In genomic region chr10:77418138-77418537, GRCm38 (mm10) we compare ENCODE assay signal across 8 mouse cellular contexts. TPM values are rescaled to one million over a fixed set of nuclear protein-coding genes. Genes with fewer than 3 reads are reported as not detected.
DNase-seq lines count a peak whose midpoint lies in the region; ATAC-seq and TF ChIP-seq lines count a peak whose summit lies in the region.

Adarb1 (minus strand) TSS chr10:77418270.

- intact Hi-C loops in heart, postnatal 14 days (cut with DNase I) = loop anchor here (2.0 to 5.0 kb wide), 5 partner anchors 15 to 87 kb away; no protein-coding TSS in a partner anchor

- peaks cover 8% of the 10 kb centered on the region; the same call in 1 of the 2 replicates for H3K27me3 ChIP-seq in forebrain, embryonic 15.5 days
- H3K27me3 ChIP-seq in liver, embryonic 16.5 days (ENCODE audit: control insufficient read depth, insufficient read depth, low read depth, low read length) = peaks cover 26% of the 10 kb centered on the region
- H3K27me3 ChIP-seq in neural tube, embryonic 12.5 days (replicated peaks) = peaks cover 14% of the 10 kb centered on the region
- no peaks in the 10 kb centered on the region for H3K27me3 ChIP-seq in stomach, postnatal 0 days (ENCODE audit: control insufficient read depth, insufficient read depth, low read length)

- TF ChIP-seq CTCF in stomach, postnatal 0 days (IDR thresholded peaks at IDR 0.05; ENCODE audit: low read depth) = no peak

- no peak for TF ChIP-seq EP300 in stomach, postnatal 0 days (optimal IDR thresholded peaks at IDR 0.05)

- H3K4me1 ChIP-seq in ES-E14 (ENCODE audit: control insufficient read depth in 2 of 2, insufficient read depth in 2 of 2, low read length in 2 of 2, poor library complexity in 1 of 2) = no peaks in the 10 kb centered on the region
- H3K4me1 ChIP-seq in forebrain, embryonic 15.5 days = peaks cover 20% of the 10 kb centered on the region
- peaks cover 8% of the 10 kb centered on the region for H3K4me1 ChIP-seq in liver, embryonic 16.5 days (ENCODE audit: control insufficient read depth, low read depth, low read length)
- peaks cover 17% of the 10 kb centered on the region for H3K4me1 ChIP-seq in neural tube, embryonic 12.5 days
- H3K4me1 ChIP-seq in stomach, postnatal 0 days (replicated peaks; ENCODE audit: control insufficient read depth, insufficient read depth) = peaks cover 7% of the 10 kb centered on the region; the same call in 1 of the 2 replicates

- no peaks in the 10 kb centered on the region for H3K9me3 ChIP-seq in ES-E14 (ENCODE audit: control insufficient read depth, insufficient read depth, low read depth, low read length)
- no peaks in the 10 kb centered on the region; the same call in 1 of the 2 replicates for H3K9me3 ChIP-seq in forebrain, embryonic 15.5 days
- H3K9me3 ChIP-seq in liver, embryonic 16.5 days (replicated peaks; ENCODE audit: control insufficient read depth, low read length) = no peaks in the 10 kb centered on the region
- H3K9me3 ChIP-seq in neural tube, embryonic 12.5 days = no peaks in the 10 kb centered on the region
- no peaks in the 10 kb centered on the region for H3K9me3 ChIP-seq in stomach, postnatal 0 days (ENCODE audit: control insufficient read depth, low read length)

- peaks cover 2% of the 10 kb centered on the region; the same call in 1 of the 2 replicates for H3K36me3 ChIP-seq in ES-E14 (ENCODE audit: control insufficient read depth, insufficient read depth, low read length, poor library complexity, severe bottlenecking)
- H3K36me3 ChIP-seq in forebrain, embryonic 15.5 days = no peaks in the 10 kb centered on the region
- no peaks in the 10 kb centered on the region for H3K36me3 ChIP-seq in liver, embryonic 16.5 days (ENCODE audit: control insufficient read depth, insufficient read depth)
- H3K36me3 ChIP-seq in neural tube, embryonic 12.5 days = no peaks in the 10 kb centered on the region
- no peaks in the 10 kb centered on the region for H3K36me3 ChIP-seq in stomach, postnatal 0 days (ENCODE audit: control insufficient read depth, insufficient read depth, low read length)

- DNase-seq in ES-E14 (ENCODE audit: low read depth, low spot score) = peak; percentile 82
- DNase-seq in cerebellum, adult 11-12 months = peak; percentile 93
- DNase-seq in heart, postnatal 14 days = peak; percentile 95 to 97
- DNase-seq in large intestine, adult 2 months (ENCODE audit: low read depth, low spot score) = peak; percentile 46
- peak; percentile 90 for DNase-seq in stomach, postnatal 0 days (ENCODE audit: low spot score)

- in situ Hi-C loops in ES-E14 (cut with MboI; ENCODE audit: low sequenced_read_pairs in 2 of 2, unreplicated experiment in 2 of 2) = no loop called here

- peak within 1 kb of the TSS; percentile 87 for H3K9ac ChIP-seq in ES-E14 (ENCODE audit: insufficient read depth, low read depth, low read length, poor library complexity, severe bottlenecking)
- peak within 1 kb of the TSS; percentile 66 for H3K9ac ChIP-seq in forebrain, embryonic 15.5 days (replicated peaks)
- H3K9ac ChIP-seq in liver, embryonic 16.5 days (ENCODE audit: low read depth, low read length) = peak within 1 kb of the TSS; percentile 63
- H3K9ac ChIP-seq in neural tube, embryonic 12.5 days = peak within 1 kb of the TSS; percentile 78
- H3K9ac ChIP-seq in stomach, postnatal 0 days (ENCODE audit: low read length) = peak within 1 kb of the TSS; percentile 66

- H3K4me2 ChIP-seq in forebrain, embryonic 15.5 days (replicated peaks) = peak within 1 kb of the TSS; percentile 80
- peak within 1 kb of the TSS; percentile 81 for H3K4me2 ChIP-seq in liver, embryonic 16.5 days (ENCODE audit: low read depth, low read length)
- peak within 1 kb of the TSS; percentile 96 for H3K4me2 ChIP-seq in neural tube, embryonic 12.5 days (replicated peaks)
- H3K4me2 ChIP-seq in stomach, postnatal 0 days (replicated peaks; ENCODE audit: low read depth) = peak within 1 kb of the TSS; percentile 76

- WGBS in forebrain, embryonic 15.5 days = under 1% methylated on average over 57 of the region's 57 CpGs
- under 1% methylated on average over 57 of the region's 57 CpGs for WGBS in large intestine, adult 2 months
- WGBS in liver, embryonic 16.5 days (ENCODE audit: insufficient replicate concordance) = under 1% methylated on average over 55 of the region's 57 CpGs
- WGBS in neural tube, embryonic 12.5 days = under 1% methylated on average over 57 of the region's 57 CpGs
- WGBS in stomach, postnatal 0 days = under 1% methylated on average over 49 of the region's 57 CpGs

- H3K27ac ChIP-seq in ES-E14 (ENCODE audit: insufficient read depth, low read depth, low read length, poor library complexity, severe bottlenecking) = no peak within 1 kb of the TSS
- peak within 1 kb of the TSS; percentile 62 for H3K27ac ChIP-seq in forebrain, embryonic 15.5 days (replicated peaks)
- no peak within 1 kb of the TSS; the same call in 1 of the 2 replicates for H3K27ac ChIP-seq in liver, embryonic 16.5 days (ENCODE audit: low read length)
- peak within 1 kb of the TSS; percentile 53; the same call in 1 of the 2 replicates for H3K27ac ChIP-seq in neural tube, embryonic 12.5 days
- peak within 1 kb of the TSS; percentile 58; the same call in 1 of the 2 replicates for H3K27ac ChIP-seq in stomach, postnatal 0 days (replicated peaks)

- ATAC-seq in forebrain, embryonic 15.5 days (replicated peaks) = peak; percentile 95
- ATAC-seq in liver, embryonic 16.5 days (ENCODE audit: low read depth) = peak; percentile 92
- peak; percentile 93 for ATAC-seq in neural tube, embryonic 12.5 days (ENCODE audit: low FRiP score, low read depth)
- ATAC-seq in stomach, postnatal 0 days (ENCODE audit: low FRiP score, low TSS enrichment) = peak; percentile 94

- peak within 1 kb of the TSS; percentile 75 to 88 for H3K4me3 ChIP-seq in ES-E14 (ENCODE audit: insufficient read depth in 1 of 2, low read depth in 1 of 2, low read length in 2 of 2, poor library complexity in 1 of 2, severe bottlenecking in 1 of 2)
- peak within 1 kb of the TSS; percentile 68 for H3K4me3 ChIP-seq in forebrain, embryonic 15.5 days
- H3K4me3 ChIP-seq in liver, embryonic 16.5 days (ENCODE audit: low read depth, low read length) = peak within 1 kb of the TSS; percentile 66
- peak within 1 kb of the TSS; percentile 82 for H3K4me3 ChIP-seq in neural tube, embryonic 12.5 days
- H3K4me3 ChIP-seq in stomach, postnatal 0 days (ENCODE audit: low read depth, low read length) = peak within 1 kb of the TSS; percentile 82

TF ChIP-seq in ES-E14, 5 proteins besides CTCF, POLR2A, EP300 and RAD21:
- TF ChIP-seq HCFC1 (IDR thresholded peaks at IDR 0.05; ENCODE audit: borderline replicate concordance, insufficient read depth, low read length) (peak; percentile 49; the same call in 1 of the 2 replicates), CHD2 (IDR thresholded peaks at IDR 0.05; ENCODE audit: low read depth, low read length) (no peak)

RNA-seq across cellular contexts. Expression of gene Adarb1, which starts in this region (rescaled TPM):
- 6.3 and 9.5 TPM in 2 replicates for total RNA-seq in ES-E14 (2012; rRNA removed)
- 11.9 and 12.6 TPM in 2 replicates for polyA plus RNA-seq in forebrain, embryonic 15.5 days (2015; fragmentation: Nextera tagmentation; extraction: Ambion mirVana)
- total RNA-seq in heart, postnatal 14 days (2021) = 10 to 100 TPM; 22.9 to 25.9 TPM
- polyA plus RNA-seq in large intestine, adult 2 months (2012; rRNA removed) = 0.63 and 1.2 TPM in 2 replicates
- 1.1 and 1.5 TPM in 2 replicates for polyA plus RNA-seq in liver, embryonic 16.5 days (2015; fragmentation: Nextera tagmentation; extraction: Ambion mirVana)
- polyA plus RNA-seq in neural tube, embryonic 12.5 days (2016; fragmentation: Nextera tagmentation; extraction: Ambion mirVana) = 9.0 and 9.2 TPM in 2 replicates
- 5.6 and 6.9 TPM in 2 replicates for polyA plus RNA-seq in stomach, postnatal 0 days (2015; fragmentation: Nextera tagmentation; extraction: Ambion mirVana)

Comparison
In these comparisons a context has a peak if more than half of its experiments do, and no peak if none do; other contexts are left out.
1. DNase-seq: peak in every context shown above with its lines; median percentile 96 in heart, postnatal 14 days; 93 in cerebellum, adult 11-12 months; 90 in stomach, postnatal 0 days; 82 in ES-E14; 46 in large intestine, adult 2 months.
2. H3K27ac ChIP-seq: peak in forebrain, embryonic 15.5 days (single experiment), neural tube, embryonic 12.5 days (single experiment) and stomach, postnatal 0 days (single experiment); none in ES-E14 (single experiment) and liver, embryonic 16.5 days (single experiment).
3. Peak in every context shown above with its lines, with median percentiles within 50 percentile points of each other: H3K4me3 ChIP-seq, H3K9ac ChIP-seq, ATAC-seq and H3K4me2 ChIP-seq.